Mouse (Mus musculus) testis, adult 2 months (tissue): ENCODE results near the gene Slc38a1.

Source experiments
- CTCF ChIP-seq: fragments of 200-500 bp; IDR thresholded peaks from 2 replicates; pipeline ENCODE4 v1.5.1; 2012; ENCODE audit warnings: low read depth, mild to moderate bottlenecking, inconsistent platforms, low read length, moderate library complexity; ENCODE audit not compliant: control insufficient read depth, insufficient read depth, insufficient replicate concordance
- POLR2A ChIP-seq: fragments of 200-500 bp; IDR thresholded peaks from 2 replicates; pipeline ENCODE4 v1.6.1; 2012; ENCODE audit warnings: low read depth, mild to moderate bottlenecking, inconsistent platforms, low read length, moderate library complexity; ENCODE audit not compliant: control insufficient read depth

DNA sequence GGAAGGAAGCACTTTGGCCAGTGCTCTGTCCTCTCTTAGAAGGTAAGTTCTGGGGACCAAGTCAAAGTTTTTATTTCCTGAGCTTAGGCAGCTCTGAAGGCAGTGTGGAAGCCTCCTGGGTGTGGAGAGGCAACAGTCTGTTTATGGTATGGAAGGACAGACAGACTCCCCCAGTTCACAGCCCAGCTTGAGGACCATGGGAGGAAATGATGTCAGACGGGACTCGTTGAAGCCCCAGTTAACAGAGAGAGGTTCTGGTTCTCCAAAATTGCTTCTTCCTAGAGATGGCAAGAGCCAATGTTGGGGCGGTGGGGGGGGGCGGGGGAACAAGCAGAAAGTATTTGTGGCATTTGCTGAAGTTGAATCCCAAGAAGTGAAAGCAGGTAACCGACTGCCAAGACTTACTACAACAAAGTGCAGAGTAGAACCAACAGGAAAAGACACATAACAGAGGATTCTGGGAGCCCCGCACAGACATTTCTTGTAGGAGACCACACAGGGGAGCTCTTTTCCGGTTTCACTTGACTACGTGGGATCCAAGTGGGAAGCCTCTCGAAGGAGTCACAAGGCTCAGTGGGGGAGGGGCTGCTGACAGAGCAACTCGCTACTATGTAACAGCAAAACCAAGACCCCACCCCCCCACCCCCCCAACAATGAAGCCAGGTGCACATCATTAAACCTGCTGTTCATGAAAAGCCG, 41.6 kb upstream of the Slc38a1 start:
- TF ChIP-seq POLR2A (no peak), CTCF (no peak)
